Mouse (Mus musculus) ovary, postnatal 10 days (tissue): ENCODE measurements around the gene Kcnt2.

Experiments
- DNase-seq: peaks from one replicate; pipeline ENCODE4 v3.0.0; 2022; ENCODE audit warnings: low spot score

The Kcnt2 gene

GRCm38 (mm10) chr1:140492237-140492636 lies 246.3 kb downstream of the Kcnt2 start:
- no peak for DNase-seq

DNA sequence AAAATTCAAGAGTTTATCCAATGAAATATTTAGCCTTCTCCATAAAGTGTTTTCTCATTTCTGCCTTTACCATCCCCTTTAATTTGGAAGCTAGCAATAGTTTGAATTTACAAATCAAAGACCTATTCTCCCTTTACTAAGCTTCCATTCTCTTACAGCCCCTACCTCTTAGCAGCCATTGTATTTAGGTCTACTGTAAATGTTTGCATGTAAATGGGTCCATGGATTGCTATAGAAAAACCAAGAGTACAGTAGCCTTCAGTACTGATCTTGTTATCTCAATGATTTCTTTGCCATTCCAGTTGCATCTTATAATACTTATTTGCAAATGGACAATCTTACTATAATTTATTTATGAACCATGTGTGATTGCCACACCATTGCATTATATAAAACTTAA lies 267.5 kb downstream of the Kcnt2 start:
- DNase-seq = no peak

DNA sequence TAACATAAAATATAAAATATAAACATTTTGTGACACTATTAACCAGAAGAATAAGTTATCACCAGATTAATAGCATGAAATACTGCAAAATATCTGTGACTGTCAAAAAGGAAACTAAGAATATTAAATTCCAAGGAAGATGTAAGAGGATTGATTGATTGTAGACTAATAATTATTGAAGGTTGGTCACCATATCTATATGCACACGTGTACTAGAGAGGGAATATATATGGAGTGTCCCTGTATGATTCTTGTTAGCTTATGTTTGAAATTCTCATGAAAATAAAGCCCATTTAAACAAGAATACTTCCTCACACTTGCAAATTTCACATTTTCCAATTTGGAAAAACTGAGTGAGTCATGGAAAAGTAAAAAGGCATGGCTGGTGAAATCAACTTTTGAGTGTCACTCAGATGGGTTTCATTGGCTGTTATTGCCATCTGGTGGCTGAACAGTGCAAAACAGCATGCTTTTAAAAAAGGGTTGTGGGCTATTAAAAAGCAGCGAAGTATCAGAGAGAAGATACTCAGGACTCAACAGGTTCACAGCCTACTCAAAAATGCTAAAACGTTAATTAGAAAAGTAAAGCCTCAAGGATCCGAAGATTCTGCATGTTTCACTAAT lies 285.4 kb downstream of the Kcnt2 start:
- DNase-seq = no peak

- no peak for DNase-seq
Observed at GRCm38 (mm10) chr1:140534849-140535248, 288.9 kb downstream of the Kcnt2 start.

DNA sequence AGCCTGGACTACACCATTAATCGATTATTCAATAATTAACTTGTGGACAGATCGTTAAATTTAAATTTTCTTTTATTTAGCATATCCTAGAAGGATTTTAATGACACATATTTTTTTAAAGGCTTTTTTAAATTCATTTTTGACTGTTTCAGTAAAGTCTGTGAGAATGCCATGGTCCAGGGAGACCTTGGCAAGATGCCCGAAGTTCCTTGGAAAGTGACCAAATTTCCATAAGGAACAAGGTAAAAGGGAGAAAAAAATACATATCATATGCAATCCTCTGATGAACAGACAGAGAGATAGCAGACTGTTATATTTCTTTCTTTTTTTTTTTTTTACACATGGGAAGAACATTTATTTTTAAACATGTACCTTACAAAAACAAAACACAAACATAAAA lies 296.1 kb downstream of the Kcnt2 start:
- DNase-seq = no peak

DNA sequence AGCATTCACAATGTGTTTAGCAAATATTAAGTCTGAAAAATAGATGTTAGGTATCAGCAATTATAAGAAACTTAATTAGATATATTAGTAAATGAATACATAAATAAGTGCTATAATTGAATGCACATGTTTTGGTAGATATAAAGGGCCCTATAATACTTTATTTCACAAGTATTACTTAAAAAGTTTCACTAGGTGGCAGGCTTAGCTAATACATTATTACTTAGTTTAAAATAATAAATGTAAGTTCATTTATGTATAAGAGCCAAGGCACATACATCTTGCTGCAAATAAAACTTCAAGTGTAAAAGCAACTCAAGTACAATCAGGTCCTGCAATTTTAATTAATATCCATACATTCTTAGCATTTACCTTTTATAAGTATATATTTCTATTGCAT lies 302.8 kb downstream of the Kcnt2 start:
- DNase-seq = no peak

DNA sequence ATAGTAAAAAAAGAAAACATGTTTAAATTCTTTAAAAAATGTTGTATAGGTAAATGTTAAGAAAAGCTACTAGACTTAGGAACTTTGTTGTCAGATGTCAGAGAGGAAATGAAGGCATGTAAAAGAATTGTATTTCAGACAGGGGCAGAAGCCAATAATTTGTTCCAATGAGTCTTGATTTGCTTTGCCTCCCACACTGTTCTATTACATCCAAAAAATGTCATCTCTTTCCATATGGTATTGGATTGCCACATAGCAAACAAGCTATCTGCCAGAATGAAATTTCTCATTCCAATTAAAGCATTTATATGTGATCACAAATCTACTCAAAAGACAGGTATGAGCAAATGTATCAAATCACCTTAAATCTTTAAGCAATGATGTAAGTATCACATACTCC lies 314.8 kb downstream of the Kcnt2 start:
- DNase-seq = no peak

DNA sequence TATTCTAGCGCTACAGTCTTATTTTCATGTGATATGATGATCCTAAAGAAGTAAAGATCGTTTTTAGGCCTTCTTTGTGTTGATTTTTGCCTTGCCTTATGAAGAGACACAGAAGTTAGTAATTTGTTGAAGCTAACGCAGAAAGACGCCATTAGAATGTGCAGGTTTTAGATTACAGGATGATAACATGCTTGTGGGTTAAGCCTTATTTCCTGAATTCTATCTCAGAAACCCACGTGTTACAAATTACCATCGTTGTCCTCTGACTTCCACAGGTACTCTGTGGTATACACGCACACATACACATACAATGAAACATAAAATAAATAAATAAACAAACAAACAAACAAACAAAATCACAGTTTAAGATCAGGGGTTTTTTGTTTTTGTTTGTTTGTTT lies 326.2 kb downstream of the Kcnt2 start:
- DNase-seq = no peak

DNA sequence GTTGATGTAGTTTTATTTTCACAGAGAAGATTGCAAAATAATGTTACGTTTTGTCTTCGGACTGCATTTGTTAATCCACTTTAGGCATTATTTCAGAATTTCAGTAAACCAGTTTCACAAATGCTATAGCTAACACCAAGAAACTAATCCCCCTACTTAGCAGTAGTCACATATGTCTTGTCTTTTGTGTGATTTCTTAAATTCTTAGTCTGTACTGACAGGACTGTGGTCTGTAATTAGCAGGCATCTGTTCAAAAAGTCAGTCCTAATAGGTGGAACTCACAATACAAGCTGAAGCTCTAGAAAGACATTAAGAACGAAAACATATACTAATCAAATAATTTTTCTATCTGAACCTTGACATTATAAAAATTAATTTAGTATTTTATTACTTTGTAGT lies 332.6 kb downstream of the Kcnt2 start:
- DNase-seq = no peak

DNA sequence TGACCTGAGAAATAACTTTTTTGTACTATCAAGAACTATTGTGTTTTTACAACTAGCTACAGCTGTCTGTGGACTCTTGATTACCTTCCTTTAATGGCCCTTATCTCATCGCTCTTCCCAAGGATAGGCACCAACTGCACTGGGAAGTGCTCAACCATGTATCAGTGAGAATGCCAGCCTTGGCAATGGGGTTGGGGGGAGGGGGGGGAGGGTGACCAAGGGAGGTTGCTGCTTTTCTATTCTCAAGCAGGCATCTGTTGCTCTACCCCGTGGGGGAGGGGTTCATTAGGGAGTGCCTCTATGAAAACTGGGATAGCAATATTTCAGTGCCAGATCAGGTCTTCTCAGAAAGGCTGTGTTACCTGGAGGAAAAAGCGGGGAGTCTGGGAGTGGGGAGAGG lies 342.3 kb downstream of the Kcnt2 start:
- no peak for DNase-seq

DNA sequence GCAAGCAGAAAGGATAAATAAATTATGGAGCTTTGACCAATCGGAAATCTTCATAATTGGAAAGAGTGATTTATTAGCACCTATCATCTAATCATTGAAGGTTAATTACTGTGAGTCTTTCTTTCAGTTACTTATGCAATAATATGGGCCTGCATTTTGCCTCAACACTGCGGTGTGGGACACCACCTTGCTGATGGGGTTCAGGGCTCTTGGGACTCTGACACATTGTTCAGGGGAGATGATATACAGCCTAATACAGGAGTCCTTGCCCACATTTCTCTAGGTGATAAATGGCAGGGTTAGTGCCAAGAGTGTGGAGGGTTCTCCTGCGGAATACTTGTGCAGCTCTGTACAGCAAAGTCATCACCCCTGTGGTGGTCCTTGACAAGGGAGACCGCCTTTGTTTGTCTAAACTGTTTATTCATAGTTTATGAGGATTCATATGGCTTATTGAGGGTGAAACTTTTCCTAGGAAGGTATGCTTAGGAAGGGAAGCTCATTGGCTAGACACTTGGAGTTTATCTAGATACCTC lies 362.9 kb downstream of the Kcnt2 start:
- no peak for DNase-seq

DNA sequence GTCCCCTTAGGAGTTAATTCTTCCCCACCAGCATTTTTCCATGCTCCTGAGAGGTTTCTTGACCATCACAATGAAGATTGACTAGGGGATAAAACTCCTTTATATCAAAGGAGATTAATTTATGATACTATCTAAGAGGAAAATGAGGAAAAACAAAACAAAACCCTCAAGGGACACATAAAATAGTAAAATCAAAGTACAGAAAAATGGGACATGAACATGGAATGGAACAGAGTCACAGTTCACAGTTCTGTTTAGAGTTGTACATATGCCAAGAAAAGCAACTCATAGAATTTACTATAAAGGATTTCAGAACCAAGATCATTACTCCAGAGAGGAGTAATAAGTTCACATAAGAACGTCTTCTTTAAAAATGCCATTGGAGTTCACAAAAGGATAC lies 367.1 kb downstream of the Kcnt2 start:
- DNase-seq = no peak

- no peak for DNase-seq
Observed at GRCm38 (mm10) chr1:140614840-140615239, 368.9 kb downstream of the Kcnt2 start.

DNA sequence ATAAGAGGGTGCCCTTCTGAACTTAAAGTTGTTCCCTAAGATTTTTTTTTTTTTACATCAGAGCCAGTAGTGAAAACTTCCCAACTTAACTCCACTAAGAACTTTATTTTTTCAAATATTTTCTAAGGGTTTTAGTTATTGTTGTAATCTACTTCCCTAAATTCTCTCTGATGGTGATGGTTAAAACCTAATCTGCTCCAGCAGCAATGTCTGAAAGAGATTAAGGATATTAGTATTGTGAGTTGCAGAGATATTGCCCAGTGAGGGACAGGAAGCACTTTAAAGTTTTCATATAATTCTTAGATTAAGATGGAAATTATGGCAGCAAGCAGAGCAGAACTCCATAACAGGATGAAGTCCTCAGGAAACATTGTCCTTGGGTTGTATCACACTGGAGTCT lies 372.2 kb downstream of the Kcnt2 start:
- no peak for DNase-seq

GRCm38 (mm10) chr1:140624918-140625317 lies 379.0 kb downstream of the Kcnt2 start:
- no peak for DNase-seq

GRCm38 (mm10) chr1:140659607-140660340 lies 413.8 kb downstream of the Kcnt2 start:
- DNase-seq = no peak

DNA sequence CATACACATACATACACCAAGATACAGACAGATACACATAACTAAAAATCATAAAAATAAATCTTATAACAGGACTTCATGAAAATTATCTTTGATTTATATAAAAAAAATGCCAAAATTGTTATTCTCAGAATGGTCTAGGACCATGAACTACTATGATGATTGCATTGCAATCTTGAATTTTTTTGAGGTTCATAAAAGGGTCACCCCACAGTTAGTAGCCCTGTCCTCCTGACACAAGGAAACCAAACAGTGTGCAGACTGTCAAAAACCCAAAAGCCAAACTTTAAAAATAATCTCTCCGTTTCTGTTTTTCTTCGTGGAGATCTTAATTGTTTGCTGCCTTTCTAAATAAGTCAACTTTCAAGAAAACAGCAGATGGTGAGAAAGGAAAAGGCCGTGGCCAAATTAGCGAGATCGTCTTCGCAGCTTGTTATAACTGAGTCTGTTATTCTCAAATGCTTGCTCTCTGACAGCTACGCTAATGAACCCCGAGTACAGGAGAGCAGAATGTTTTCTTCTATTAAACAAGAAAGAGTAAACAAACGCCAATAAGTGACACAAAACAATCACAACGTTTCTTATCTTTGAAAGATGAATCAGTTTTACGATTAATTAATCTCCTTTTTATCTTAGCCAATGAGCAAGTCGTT lies 414.9 kb downstream of the Kcnt2 start:
- DNase-seq = no peak

- no peak for DNase-seq
Observed at GRCm38 (mm10) chr1:140661404-140661787, 415.4 kb downstream of the Kcnt2 start.
